Mouse (Mus musculus): ENCODE results near the gene Col26a1. TPM values are rescaled to one million over a fixed set of nuclear protein-coding genes. Genes with fewer than 3 reads are reported as not detected.

The Col26a1 gene
- polyA plus RNA-seq (2014; fragmentation: Illumina TruSeq; extraction: RNeasy Lipid Tissue Mini Kit (QIAGEN cat#74804); ENCODE audit: low read depth, low replicate concordance), result not detected

GRCm38 (mm10) chr5:136882788-136883439 lies at the start of gene Col26a1:
Gene Col26a1 (minus strand): TSS chr5:136883209.

GRCm38 (mm10) chr5:136907991-136908857 lies 25.2 kb upstream of the Col26a1 start, which contains the start of gene Ift22:
Gene Ift22 (plus strand): TSS chr5:136908150.

GRCm38 (mm10) chr5:136692784-136693183 lies 190.2 kb downstream of the Col26a1 start, which contains the start of gene Myl10:
Gene Myl10 (plus strand): TSS chr5:136693146.

Other genes with a start within 250 kb of the Col26a1 start
- gene Myl10, start 190.1 kb downstream of the Col26a1 start, polyA plus RNA-seq (2014; fragmentation: Illumina TruSeq; extraction: RNeasy Lipid Tissue Mini Kit (QIAGEN cat#74804); ENCODE audit: low read depth, low replicate concordance), result not detected
- 3.7 TPM for gene Ift22, start 24.9 kb upstream of the Col26a1 start, polyA plus RNA-seq (2014; fragmentation: Illumina TruSeq; extraction: RNeasy Lipid Tissue Mini Kit (QIAGEN cat#74804); ENCODE audit: low read depth, low replicate concordance)
- gene Fis1, start 70.1 kb upstream of the Col26a1 start, polyA plus RNA-seq (2014; fragmentation: Illumina TruSeq; extraction: RNeasy Lipid Tissue Mini Kit (QIAGEN cat#74804); ENCODE audit: low read depth, low replicate concordance), result 9.0 TPM
- 26.5 TPM for gene Cldn15, start 83.4 kb upstream of the Col26a1 start, polyA plus RNA-seq (2014; fragmentation: Illumina TruSeq; extraction: RNeasy Lipid Tissue Mini Kit (QIAGEN cat#74804); ENCODE audit: low read depth, low replicate concordance)
- gene Plod3, start 103.8 kb upstream of the Col26a1 start, polyA plus RNA-seq (2014; fragmentation: Illumina TruSeq; extraction: RNeasy Lipid Tissue Mini Kit (QIAGEN cat#74804); ENCODE audit: low read depth, low replicate concordance), result 0.66 TPM
- gene Znhit1, start 104.8 kb upstream of the Col26a1 start, polyA plus RNA-seq (2014; fragmentation: Illumina TruSeq; extraction: RNeasy Lipid Tissue Mini Kit (QIAGEN cat#74804); ENCODE audit: low read depth, low replicate concordance), result 2.3 TPM
- gene Vgf, start 143.2 kb upstream of the Col26a1 start, polyA plus RNA-seq (2014; fragmentation: Illumina TruSeq; extraction: RNeasy Lipid Tissue Mini Kit (QIAGEN cat#74804); ENCODE audit: low read depth, low replicate concordance), result not detected
- gene Ap1s1, start 162.9 kb upstream of the Col26a1 start, polyA plus RNA-seq (2014; fragmentation: Illumina TruSeq; extraction: RNeasy Lipid Tissue Mini Kit (QIAGEN cat#74804); ENCODE audit: low read depth, low replicate concordance), result 24.8 TPM
- 2.5 TPM for gene Serpine1, start 189.1 kb upstream of the Col26a1 start, polyA plus RNA-seq (2014; fragmentation: Illumina TruSeq; extraction: RNeasy Lipid Tissue Mini Kit (QIAGEN cat#74804); ENCODE audit: low read depth, low replicate concordance)
- 31.6 TPM for gene Trim56, start 233.0 kb upstream of the Col26a1 start, polyA plus RNA-seq (2014; fragmentation: Illumina TruSeq; extraction: RNeasy Lipid Tissue Mini Kit (QIAGEN cat#74804); ENCODE audit: low read depth, low replicate concordance)

Measured in sigmoid colon, adult 10 weeks (tissue).